Mouse (Mus musculus) liver, embryonic 15.5 days (tissue): ENCODE measurements around the gene Pdlim1. TPM values are rescaled to one million over a fixed set of nuclear protein-coding genes. Genes with fewer than 3 reads are reported as not detected.
A peak's percentile ranks its signal among the peaks of the same experiment; 100 is the strongest.
"Not testable (repeated sequence)": the region's sequence is repeated elsewhere in the genome, so short reads cannot be mapped to it uniquely, and the experiment has no call there.

Experiments
- ATAC-seq: fragments of 200-750 bp; cut with Nextera tagmentation; 2 replicates; pipeline ENCODE4 v1.8.0; 2017; ENCODE audit warnings: moderate number of reproducible peaks, mild to moderate bottlenecking, moderate library complexity; ENCODE audit not compliant: insufficient read depth
- H3K27ac ChIP-seq: fragments of 300-500 bp; sonication (generic); replicated peaks from 2 replicates; pipeline ENCODE4 v1.5.1; 2015; ENCODE audit warnings: mild to moderate bottlenecking, inconsistent platforms
- H3K27me3 ChIP-seq: fragments of 300-500 bp; sonication (generic); 2 replicates; pipeline ENCODE4 v1.6.1; 2015; ENCODE audit warnings: mild to moderate bottlenecking, inconsistent platforms
- H3K36me3 ChIP-seq: fragments of 300-500 bp; sonication (generic); replicated peaks from 2 replicates; pipeline ENCODE4 v1.6.1; 2015; ENCODE audit warnings: moderate library complexity, mild to moderate bottlenecking, inconsistent platforms
- H3K4me1 ChIP-seq: fragments of 300-500 bp; sonication (generic); replicated peaks from 2 replicates; pipeline ENCODE4 v1.6.1; 2015; ENCODE audit warnings: inconsistent platforms
- H3K4me2 ChIP-seq: fragments of 300-500 bp; sonication (generic); 2 replicates; pipeline ENCODE4 v1.6.1; 2015; ENCODE audit warnings: moderate library complexity, mild to moderate bottlenecking, inconsistent platforms
- H3K4me3 ChIP-seq: fragments of 300-500 bp; sonication (generic); replicated peaks from 2 replicates; pipeline ENCODE4 v1.5.1; 2015; ENCODE audit warnings: mild to moderate bottlenecking, inconsistent platforms
- H3K9ac ChIP-seq: fragments of 300-500 bp; sonication (generic); 2 replicates; pipeline ENCODE4 v1.6.1; 2015; ENCODE audit warnings: moderate library complexity, mild to moderate bottlenecking, inconsistent platforms
- H3K9me3 ChIP-seq: fragments of 300-500 bp; sonication (generic); replicated peaks from 2 replicates; pipeline ENCODE4 v1.6.1; 2016; ENCODE audit warnings: inconsistent platforms
- WGBS: fragments of 180-500 bp; shearing (Covaris S2); methylation state at CpG from one replicate; pipeline ENCODE4 v1.1.7; 2015; ENCODE audit warnings: mixed read lengths; ENCODE audit not compliant: insufficient replicate concordance; 5-methylcytosine and 5-hydroxymethylcytosine counted together
- polyA plus RNA-seq: library from polyadenylated mRNA; unstranded; fragments of >200 nt; fragmentation: Nextera tagmentation; extraction: Ambion mirVana; gene quantifications from 2 replicates; pipeline ENCODE4 v1.2.1, GENCODE M21; 2015

The Pdlim1 gene
- polyA plus RNA-seq, 1 experiment from 2014 or later, result 70.4 TPM

DNA sequence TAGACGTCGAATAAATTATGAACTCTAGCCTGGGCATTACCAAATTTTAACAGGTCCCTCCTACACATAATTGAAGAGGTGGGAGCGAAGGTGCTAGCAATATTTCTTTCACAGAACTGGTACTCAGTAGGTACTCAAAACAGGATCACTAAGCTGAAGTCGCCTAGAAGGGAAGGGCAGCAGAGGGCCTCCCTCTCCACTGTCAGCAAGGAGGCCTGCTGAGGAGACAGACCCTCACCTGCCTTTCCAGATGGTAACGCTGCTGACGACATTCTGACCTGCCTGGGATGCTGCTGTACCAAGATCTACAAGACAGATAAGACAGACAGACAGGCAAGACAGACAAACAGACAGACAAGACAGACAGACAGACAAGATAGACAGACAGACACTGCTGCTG, 31.3 kb downstream of the Pdlim1 start:
- Histone ChIP-seq H3K9ac (no peak overlapping the region), H3K36me3 (peaks cover 8% of the 10 kb centered on the region), H3K4me3 (no peak overlapping the region), H3K4me1 (0 out of 2 replicates have a peak, but pooled peaks cover 6% of the 10 kb centered on the region), H3K4me2 (no peak overlapping the region), H3K27me3 (no peaks in the 10 kb centered on the region), H3K9me3 (no peaks in the 10 kb centered on the region), H3K27ac (no peak overlapping the region)
- WGBS, result 68% methylated on average over 6 of the region's 6 CpGs
- ATAC-seq, result no peak

DNA sequence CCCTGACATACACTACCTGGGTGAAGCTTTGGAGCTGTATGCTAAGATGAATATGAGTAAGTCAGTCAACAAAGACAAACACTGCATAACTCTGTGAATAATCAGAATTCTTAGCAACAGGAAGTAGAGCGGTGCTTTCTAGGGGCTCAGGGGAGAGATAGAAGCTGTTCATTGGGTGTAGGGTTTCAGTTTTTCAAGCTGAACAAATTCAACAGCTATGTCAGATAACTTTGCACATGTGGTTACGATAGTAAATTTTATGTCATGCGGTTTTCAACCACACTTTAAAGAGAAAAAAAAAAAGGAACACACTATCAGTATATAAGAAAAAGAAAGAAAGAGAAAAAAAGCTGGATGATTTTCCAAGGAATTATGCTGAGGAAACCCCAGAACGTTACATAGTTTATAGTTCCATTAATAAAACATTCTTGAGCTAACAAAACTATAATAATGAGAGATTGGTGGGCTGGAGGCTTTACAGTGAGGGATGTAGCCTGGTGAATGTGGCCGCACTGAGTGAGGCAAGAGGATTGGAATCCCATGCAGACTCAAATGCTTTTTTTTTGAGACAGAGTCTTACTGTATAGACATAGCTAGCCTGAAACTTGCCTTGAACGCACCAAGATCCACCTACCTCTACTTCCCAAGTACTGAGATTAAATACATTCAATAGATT, 33.3 kb downstream of the Pdlim1 start:
- Histone ChIP-seq H3K9ac (no peak overlapping the region), H3K4me1 (0 out of 2 replicates have a peak, but pooled peaks cover 6% of the 10 kb centered on the region), H3K9me3 (no peaks in the 10 kb centered on the region), H3K4me3 (no peak overlapping the region), H3K36me3 (peaks cover 8% of the 10 kb centered on the region), H3K27ac (no peak overlapping the region), H3K27me3 (no peaks in the 10 kb centered on the region), H3K4me2 (no peak overlapping the region)
- no peak for ATAC-seq
- WGBS, result 59% methylated on average over 6 of the region's 6 CpGs

DNA sequence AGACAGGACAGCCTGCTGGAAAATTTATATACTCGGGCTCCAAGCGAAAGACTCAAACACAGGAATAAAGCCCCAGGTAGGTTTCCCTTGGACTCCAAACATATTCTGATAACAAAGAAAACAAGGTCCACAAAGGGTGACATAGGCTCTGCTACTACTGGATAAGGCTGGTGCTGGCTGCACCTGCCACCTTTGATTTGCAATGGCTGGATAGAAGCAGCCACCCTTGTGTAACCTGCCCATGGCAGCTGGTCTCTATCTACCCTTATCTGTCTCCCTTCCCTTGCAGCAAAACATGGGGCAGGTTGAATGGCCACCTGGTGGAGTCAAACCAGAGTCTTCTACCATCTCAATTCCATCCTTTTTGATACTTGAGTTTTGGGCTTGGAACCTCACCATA, 39.1 kb downstream of the Pdlim1 start:
- Histone ChIP-seq H3K36me3 (peaks cover 21% of the 10 kb centered on the region), H3K4me2 (no peak overlapping the region), H3K27ac (no peak overlapping the region), H3K27me3 (no peaks in the 10 kb centered on the region), H3K4me3 (no peak overlapping the region), H3K4me1 (no peaks in the 10 kb centered on the region), H3K9ac (no peak overlapping the region), H3K9me3 (no peaks in the 10 kb centered on the region)
- ATAC-seq, result no peak
- WGBS, result 84% methylated on average over 2 of the region's 2 CpGs

DNA sequence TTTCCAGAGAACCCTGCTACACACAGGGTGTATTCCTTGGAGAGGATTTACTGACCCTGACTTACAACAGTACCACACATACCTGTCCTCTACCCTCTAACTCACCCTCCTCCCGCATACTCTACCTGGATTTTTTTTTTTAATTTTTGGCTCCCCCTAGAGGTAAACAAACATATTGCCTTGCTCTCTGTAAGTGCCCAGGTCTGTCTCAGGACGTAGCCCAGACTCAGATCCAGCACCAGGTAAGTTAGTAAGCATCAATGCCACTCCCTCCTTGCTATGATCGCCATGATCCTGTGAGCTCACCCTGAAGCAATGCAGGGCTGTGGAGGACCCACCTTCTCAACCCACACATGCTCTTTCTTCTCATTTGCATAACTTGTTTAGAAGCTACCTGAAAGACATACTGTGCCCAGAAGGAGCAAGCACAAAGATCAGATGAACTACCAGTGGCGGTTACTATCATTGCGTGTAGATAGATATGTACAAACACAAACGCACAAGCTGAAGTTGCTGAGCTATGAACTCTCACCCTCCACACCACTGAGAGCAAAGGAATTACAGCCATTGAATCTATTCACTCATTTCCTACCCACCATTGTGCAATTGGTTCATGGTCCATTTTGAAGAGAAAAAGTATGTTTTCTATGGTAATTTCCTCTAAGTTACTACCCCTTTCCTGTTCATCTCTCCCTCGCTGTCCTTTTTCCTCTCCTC, 39.7 kb downstream of the Pdlim1 start:
- Histone ChIP-seq H3K4me2 (no peak overlapping the region), H3K4me3 (no peak overlapping the region), H3K9ac (no peak overlapping the region), H3K4me1 (no peaks in the 10 kb centered on the region), H3K36me3 (peaks cover 21% of the 10 kb centered on the region), H3K9me3 (no peaks in the 10 kb centered on the region), H3K27me3 (no peaks in the 10 kb centered on the region), H3K27ac (no peak overlapping the region)
- WGBS, result 69% methylated on average over 7 of the region's 7 CpGs
- no peak; the same call in 1 of the 2 replicates for ATAC-seq

DNA sequence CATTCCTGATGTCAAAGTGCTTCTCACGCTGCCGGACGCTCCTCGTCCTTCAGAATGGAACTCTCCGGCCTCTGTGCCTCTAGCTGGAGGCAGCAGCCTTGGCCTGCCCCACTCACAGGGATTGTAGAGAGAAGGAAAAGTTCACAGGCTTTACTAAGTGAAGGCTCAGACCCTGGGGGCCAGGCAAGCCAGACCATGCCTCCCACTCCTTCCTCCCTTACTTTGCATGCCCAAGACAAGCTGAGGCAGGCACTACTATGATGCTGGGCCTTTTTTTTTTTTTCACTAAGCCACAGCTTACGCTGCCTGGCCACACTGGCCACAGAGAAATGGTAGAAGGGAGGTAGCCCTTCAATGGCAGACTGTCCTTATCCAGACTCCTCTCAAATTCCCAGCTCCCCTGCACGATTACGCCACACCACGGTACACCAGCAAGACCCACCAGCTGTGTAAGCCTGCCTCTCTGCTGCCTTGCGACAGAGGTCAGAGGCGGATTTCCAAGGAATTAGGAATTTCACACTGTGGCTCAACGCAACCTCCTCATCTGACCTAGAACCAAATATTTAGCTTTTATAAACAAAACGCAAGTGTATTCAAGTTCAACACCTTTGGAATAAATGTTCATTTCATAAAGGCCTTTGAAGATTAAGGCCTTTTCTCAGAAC, 40.4 kb downstream of the Pdlim1 start:
- H3K36me3 ChIP-seq, result peaks cover 21% of the 10 kb centered on the region
- H3K4me1 ChIP-seq, result no peaks in the 10 kb centered on the region
- 74% methylated on average over 13 of the region's 13 CpGs for WGBS
- no peak for ATAC-seq
- H3K9ac ChIP-seq, result no peak overlapping the region
- no peak overlapping the region for H3K27ac ChIP-seq
- H3K27me3 ChIP-seq, result no peaks in the 10 kb centered on the region
- H3K4me2 ChIP-seq, result no peak overlapping the region
- no peaks in the 10 kb centered on the region for H3K9me3 ChIP-seq
- H3K4me3 ChIP-seq, result no peak overlapping the region

DNA sequence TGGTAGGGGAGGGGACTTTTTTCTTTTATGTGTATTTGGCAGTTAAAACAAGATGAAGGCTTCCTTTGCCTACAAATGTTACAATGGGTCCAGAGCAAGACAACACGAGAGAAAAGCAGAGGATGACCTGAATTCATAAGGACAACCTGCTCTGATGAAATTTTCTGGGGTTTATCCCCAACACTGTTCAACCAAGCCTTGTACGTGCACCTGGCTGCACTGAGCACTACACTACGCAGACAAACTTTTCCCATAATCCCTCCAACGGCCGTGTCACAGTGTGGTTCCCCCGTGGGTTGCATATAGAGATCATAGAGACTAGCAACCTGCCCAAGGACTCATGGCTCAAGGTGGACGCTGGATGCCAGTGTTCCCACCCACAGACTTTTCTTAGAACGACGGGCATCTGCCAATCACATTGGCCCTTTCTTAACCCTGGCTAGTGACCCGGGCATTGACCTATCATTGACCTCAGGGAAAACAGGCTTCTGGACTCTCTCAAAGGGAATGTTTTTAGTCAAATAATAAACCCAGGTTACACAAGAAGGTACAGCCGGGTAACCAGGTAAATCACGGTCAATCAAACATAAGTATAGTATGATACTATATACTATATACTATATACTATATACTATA, 45.0 kb downstream of the Pdlim1 start:
- ATAC-seq, result peak; percentile 33; the same call in 1 of the 2 replicates
- no peak overlapping the region for H3K9ac ChIP-seq
- WGBS, result 70% methylated on average over 12 of the region's 12 CpGs

DNA sequence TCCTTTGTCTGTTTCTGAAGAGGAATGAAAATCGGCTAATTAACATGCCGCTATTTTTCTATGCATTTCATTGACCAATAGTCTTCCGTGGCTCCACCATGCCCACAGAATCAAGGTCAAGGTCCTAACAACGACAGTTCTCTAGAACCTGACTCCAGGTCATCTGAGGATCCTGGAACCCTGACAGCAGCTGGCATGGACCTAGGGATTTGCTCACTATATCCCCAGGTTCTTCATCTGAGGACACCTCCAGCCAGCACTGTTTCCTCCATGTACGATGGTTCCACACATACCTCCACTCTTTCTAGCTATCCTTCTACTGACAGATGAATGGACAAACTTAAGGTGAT, 45.9 kb downstream of the Pdlim1 start:
- Histone ChIP-seq H3K4me1 (no peaks in the 10 kb centered on the region), H3K9me3 (no peaks in the 10 kb centered on the region), H3K4me2 (no peak overlapping the region), H3K36me3 (peaks cover 25% of the 10 kb centered on the region), H3K4me3 (no peak overlapping the region), H3K27ac (no peak overlapping the region), H3K27me3 (no peaks in the 10 kb centered on the region), H3K9ac (no peak overlapping the region)
- 62% methylated on average over 5 of the region's 5 CpGs for WGBS
- ATAC-seq, result no peak

More for the DNA sequence above, 45.0 kb downstream of the Pdlim1 start:
- Histone ChIP-seq H3K36me3 (peaks cover 26% of the 10 kb centered on the region), H3K4me3 (no peak overlapping the region), H3K9me3 (no peaks in the 10 kb centered on the region), H3K27ac (no peak overlapping the region), H3K4me1 (no peaks in the 10 kb centered on the region), H3K4me2 (no peak overlapping the region), H3K27me3 (no peaks in the 10 kb centered on the region)

DNA sequence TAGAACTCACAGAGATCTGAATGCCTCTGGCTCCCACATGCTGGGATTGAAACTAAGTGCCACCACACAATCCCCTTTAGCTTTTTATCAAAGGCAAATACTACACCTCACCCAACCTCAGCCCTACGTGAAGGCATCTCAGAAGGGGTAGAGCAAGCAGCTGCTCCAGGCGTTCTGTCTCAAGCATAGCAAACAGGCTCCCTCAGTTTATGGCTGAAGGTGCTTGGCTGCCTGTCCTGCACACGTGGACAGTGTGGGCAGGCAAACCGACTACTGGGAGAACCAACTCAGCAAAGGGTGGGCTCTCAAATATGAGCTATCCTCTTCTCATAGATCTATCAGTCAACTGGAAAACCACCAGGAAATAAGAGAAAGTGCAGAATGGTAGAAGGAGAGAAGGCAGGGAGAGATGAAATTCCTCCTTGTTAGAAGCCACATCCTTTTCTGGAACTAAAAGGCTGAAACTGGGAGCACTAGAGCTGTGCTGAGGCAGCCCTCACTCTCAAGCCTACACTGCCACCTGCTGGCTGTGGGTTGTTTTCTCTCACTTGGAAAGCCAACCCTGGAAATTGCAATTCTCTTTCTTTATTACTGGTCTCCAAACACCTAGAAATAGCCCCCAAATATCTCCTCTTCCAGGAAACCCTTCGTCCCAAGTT, 46.4 kb downstream of the Pdlim1 start:
- no peak; the same call in 1 of the 2 replicates for ATAC-seq
- Histone ChIP-seq H3K36me3 (peaks cover 20% of the 10 kb centered on the region), H3K4me2 (no peak overlapping the region), H3K9ac (no peak overlapping the region), H3K9me3 (no peaks in the 10 kb centered on the region), H3K4me1 (no peaks in the 10 kb centered on the region), H3K4me3 (no peak overlapping the region), H3K27ac (no peak overlapping the region), H3K27me3 (no peaks in the 10 kb centered on the region)
- 57% methylated on average over 5 of the region's 5 CpGs for WGBS

DNA sequence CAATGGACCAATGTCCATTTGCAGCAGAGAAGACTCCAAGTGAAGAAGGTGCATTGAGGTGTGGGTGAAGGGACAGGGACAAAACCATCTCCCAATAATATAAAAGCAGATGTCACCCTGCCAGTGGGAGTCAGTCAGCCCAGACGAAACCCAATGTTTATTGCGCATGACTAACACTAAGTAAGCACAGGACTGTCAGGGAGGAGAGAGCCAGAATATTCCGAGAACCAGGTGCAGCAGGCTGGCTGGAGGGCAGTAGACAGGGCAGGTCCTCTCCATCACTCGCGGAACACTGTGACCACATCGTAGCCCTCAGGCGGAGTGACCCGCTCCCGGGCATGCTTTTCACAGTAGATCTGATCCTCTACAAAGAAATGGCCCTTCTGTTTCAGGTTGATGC, 49.3 kb downstream of the Pdlim1 start:
- not testable (repeated sequence) for H3K27me3 ChIP-seq, H3K36me3 ChIP-seq, H3K4me1 ChIP-seq, H3K27ac ChIP-seq, H3K4me3 ChIP-seq, H3K9me3 ChIP-seq, ATAC-seq, H3K9ac ChIP-seq, H3K4me2 ChIP-seq
- 88% methylated on average over 9 of the region's 9 CpGs for WGBS

DNA sequence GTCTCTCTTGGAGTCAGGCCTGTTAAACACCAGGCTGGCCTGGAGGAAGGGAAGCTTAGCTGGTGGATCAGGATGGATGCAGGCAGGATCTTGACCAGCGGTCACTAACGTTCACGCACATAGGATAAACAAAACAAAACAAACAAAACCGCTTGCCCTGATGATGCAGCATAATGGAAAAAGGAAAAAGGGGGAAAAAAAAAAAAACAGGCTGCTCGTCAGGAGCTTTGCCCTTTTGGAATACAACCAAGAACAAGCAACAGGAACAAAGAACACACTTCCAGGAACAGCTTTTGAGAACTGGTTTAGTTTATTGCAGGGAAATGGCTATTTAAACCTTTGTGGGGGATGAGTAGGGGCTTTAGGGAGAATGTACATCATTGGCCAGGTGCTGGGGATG, 50.8 kb downstream of the Pdlim1 start:
- H3K27ac ChIP-seq, result no peak overlapping the region
- H3K36me3 ChIP-seq, result 0 out of 2 replicates have a peak, but pooled peaks cover 5% of the 10 kb centered on the region
- WGBS, result 60% methylated on average over 5 of the region's 5 CpGs
- H3K9ac ChIP-seq, result no peak overlapping the region
- H3K4me1 ChIP-seq, result no peaks in the 10 kb centered on the region
- H3K4me2 ChIP-seq, result no peak overlapping the region
- no peaks in the 10 kb centered on the region for H3K9me3 ChIP-seq
- H3K4me3 ChIP-seq, result no peak overlapping the region
- ATAC-seq, result no peak
- H3K27me3 ChIP-seq, result no peaks in the 10 kb centered on the region

DNA sequence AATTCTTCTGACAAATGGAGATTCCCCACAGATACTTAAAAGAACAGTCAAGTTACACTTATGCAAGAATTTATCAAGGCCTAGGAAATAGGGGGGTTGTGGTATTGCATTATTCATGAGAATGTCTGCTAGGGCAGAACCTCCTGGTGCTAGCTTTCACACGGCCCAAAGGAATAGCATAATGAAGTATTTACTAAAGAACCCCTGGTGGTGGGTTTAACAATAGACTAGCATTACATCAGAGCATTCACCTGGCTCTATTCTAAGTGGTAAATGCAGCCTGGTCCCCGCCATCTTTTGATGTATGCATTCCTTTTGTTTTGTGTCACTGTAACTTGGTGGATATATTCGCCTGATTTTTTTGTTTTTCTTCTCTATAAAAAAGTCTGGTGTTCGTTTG, 68.7 kb downstream of the Pdlim1 start:
- not testable (repeated sequence) for H3K9me3 ChIP-seq, H3K27me3 ChIP-seq, H3K4me1 ChIP-seq, H3K9ac ChIP-seq, H3K27ac ChIP-seq, H3K36me3 ChIP-seq, ATAC-seq, H3K4me3 ChIP-seq, H3K4me2 ChIP-seq
- 50% methylated on average over 4 of the region's 4 CpGs for WGBS
